Mouse (Mus musculus) MN1 (cell line): ENCODE data around the gene Sfswap.
"Not testable (repeated sequence)": the region's sequence is repeated elsewhere in the genome, so short reads cannot be mapped to it uniquely, and the experiment has no call there.

Experiments
- DNase-seq: peaks from one replicate; pipeline ENCODE4 v3.0.0-alpha.2; 2016; ENCODE audit warnings: low spot score

Gene Sfswap

GRCm38 (mm10) chr5:129586016-129586415 lies 85.0 kb downstream of the Sfswap start:
- peak; percentile 88 for DNase-seq

GRCm38 (mm10) chr5:129586471-129586870 lies 85.5 kb downstream of the Sfswap start:
- no peak for DNase-seq

GRCm38 (mm10) chr5:129590915-129591314 lies 89.9 kb downstream of the Sfswap start:
- DNase-seq: peak; percentile 27

- peak; percentile 87 for DNase-seq
These were observed 93.4 kb downstream of the Sfswap start for GRCm38 (mm10) chr5:129594116-129595114.

GRCm38 (mm10) chr5:129602071-129602487 lies 101.1 kb downstream of the Sfswap start:
- no peak for DNase-seq

- no peak for DNase-seq
These were observed 106.5 kb downstream of the Sfswap start for GRCm38 (mm10) chr5:129607476-129607875.

GRCm38 (mm10) chr5:129611060-129611459 lies 110.0 kb downstream of the Sfswap start:
- peak; percentile 84 for DNase-seq

GRCm38 (mm10) chr5:129620600-129620999 lies 119.6 kb downstream of the Sfswap start:
- DNase-seq: not testable (repeated sequence)
